Mouse (Mus musculus) heart, postnatal 14 days (tissue): ENCODE data around the gene Gm11627. TPM values are rescaled to one million over a fixed set of nuclear protein-coding genes. Genes with fewer than 3 reads are reported as not detected.

Source experiments
- DNase-seq, 2 experiments: peaks; one replicate each; pipeline ENCODE4 v3.0.0; 2021 to 2022
- intact Hi-C: fragments of 180-260 bp; cut with DNase I; formaldehyde crosslinking; loops from one replicate; pipeline ENCODE4 v1.15.1; 2025
- total RNA-seq, 2 experiments: library from RNA; stranded (reverse); gene quantifications; 2 replicates each; pipeline ENCODE4 v1.2.3; 2021

The Gm11627 gene
- total RNA-seq, 2 experiments from 2014 or later = 0.69 to 1.8 TPM

GRCm38 (mm10) chr11:102604010-102604584, 24.8 kb upstream of the Gm11627 start, which contains the start of gene Fzd2:
Gene Fzd2, plus strand, starts transcription at chr11:102604396.
- peak; percentile 82 to 84 for DNase-seq
- intact Hi-C loops = no loop called here

- DNase-seq = peak; percentile 61 to 68
- intact Hi-C loops = no loop called here
Observed at GRCm38 (mm10) chr11:102603496-102603850, 24.2 kb upstream of the Gm11627 start.

GRCm38 (mm10) chr11:102602816-102603495, 23.7 kb upstream of the Gm11627 start:
- intact Hi-C loops = no loop called here
- peak in 1 of 2 experiments; percentile 54 for DNase-seq

GRCm38 (mm10) chr11:102599912-102600311, 20.7 kb upstream of the Gm11627 start:
- DNase-seq = no peak
- intact Hi-C loops = no loop called here

GRCm38 (mm10) chr11:102595341-102595820, 16.1 kb upstream of the Gm11627 start:
- DNase-seq = no peak
- intact Hi-C loops = no loop called here

GRCm38 (mm10) chr11:102587554-102587953, 8.3 kb upstream of the Gm11627 start:
- DNase-seq = no peak
- intact Hi-C loops = no loop called here

GRCm38 (mm10) chr11:102586445-102587130, 7.3 kb upstream of the Gm11627 start:
- intact Hi-C loops = no loop called here
- no peak for DNase-seq

- intact Hi-C loops = no loop called here
- DNase-seq = no peak
Observed at GRCm38 (mm10) chr11:102582736-102583135, 3.5 kb upstream of the Gm11627 start.

GRCm38 (mm10) chr11:102582016-102582610, 2.9 kb upstream of the Gm11627 start:
- DNase-seq = peak; percentile 28 to 59
- intact Hi-C loops = no loop called here

- DNase-seq = peak in 1 of 2 experiments; percentile 25
- intact Hi-C loops = no loop called here
Observed at GRCm38 (mm10) chr11:102581281-102582015, 2.2 kb upstream of the Gm11627 start.

GRCm38 (mm10) chr11:102580034-102580330, 721 bp upstream of the Gm11627 start:
- intact Hi-C loops = no loop called here
- no peak for DNase-seq

GRCm38 (mm10) chr11:102578341-102579118, 731 bp downstream of the Gm11627 start:
- intact Hi-C loops = no loop called here
- DNase-seq = peak; percentile 92 to 93

GRCm38 (mm10) chr11:102576050-102576754, 3.1 kb downstream of the Gm11627 start:
- intact Hi-C loops = no loop called here
- no peak for DNase-seq

- intact Hi-C loops = no loop called here
- DNase-seq = no peak
Observed at GRCm38 (mm10) chr11:102575034-102575433, 4.2 kb downstream of the Gm11627 start.

GRCm38 (mm10) chr11:102572866-102573663, 6.2 kb downstream of the Gm11627 start:
- peak; percentile 89 to 94 for DNase-seq
- intact Hi-C loops = loop anchor here (1.0 to 5.0 kb wide), 3 partner anchors 34 to 86 kb away; no protein-coding TSS in a partner anchor

GRCm38 (mm10) chr11:102568756-102569377, 10.4 kb downstream of the Gm11627 start:
- no peak for DNase-seq
- intact Hi-C loops = no loop called here

GRCm38 (mm10) chr11:102568191-102568590, 11.1 kb downstream of the Gm11627 start:
- intact Hi-C loops = no loop called here
- no peak for DNase-seq

GRCm38 (mm10) chr11:102567723-102568122, 11.5 kb downstream of the Gm11627 start:
- intact Hi-C loops = no loop called here
- DNase-seq = no peak
